Mouse (Mus musculus): ENCODE results near the gene Man2a1. TPM values are rescaled to one million over a fixed set of nuclear protein-coding genes. Genes with fewer than 3 reads are reported as not detected.

Man2a1 gene
- polyA plus RNA-seq, 1 experiment, result 1.2 TPM

DNA sequence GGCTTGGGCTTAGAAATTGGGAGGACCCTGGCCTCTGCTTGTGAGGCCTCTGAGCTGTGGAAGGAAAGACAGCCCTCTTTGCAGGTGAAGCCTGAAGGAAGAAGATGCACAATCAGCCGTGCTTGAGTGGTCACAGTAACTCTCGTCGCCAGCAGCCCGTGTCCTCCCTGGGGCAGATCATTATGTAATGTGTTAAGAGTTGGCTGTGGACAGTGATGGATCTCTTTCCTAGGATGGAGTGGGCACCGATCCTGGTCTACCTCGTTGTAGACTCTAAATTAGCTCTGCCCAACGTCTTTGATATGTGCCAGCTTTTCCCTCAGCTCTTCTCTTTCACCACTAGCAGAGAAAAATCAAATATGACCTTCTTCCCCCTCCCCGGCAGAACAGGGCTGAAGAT is 20.7 kb downstream of the Man2a1 start:
- H3K36me3 ChIP-seq (replicated peaks; ENCODE audit: low read length), result peaks cover 24% of the 10 kb centered on the region
- TF ChIP-seq FLI1 (IDR thresholded peaks at IDR 0.05; ENCODE audit: low read length), result no peak
- TF ChIP-seq GATA1 (IDR thresholded peaks at IDR 0.05; ENCODE audit: borderline replicate concordance, low read length), result no peak
- H3K4me1 ChIP-seq, result peaks cover 46% of the 10 kb centered on the region
- no peak overlapping the region for H3K4me3 ChIP-seq (replicated peaks)
- H3K27me3 ChIP-seq (replicated peaks), result no peaks in the 10 kb centered on the region
- H3K9me3 ChIP-seq, result no peaks in the 10 kb centered on the region

DNA sequence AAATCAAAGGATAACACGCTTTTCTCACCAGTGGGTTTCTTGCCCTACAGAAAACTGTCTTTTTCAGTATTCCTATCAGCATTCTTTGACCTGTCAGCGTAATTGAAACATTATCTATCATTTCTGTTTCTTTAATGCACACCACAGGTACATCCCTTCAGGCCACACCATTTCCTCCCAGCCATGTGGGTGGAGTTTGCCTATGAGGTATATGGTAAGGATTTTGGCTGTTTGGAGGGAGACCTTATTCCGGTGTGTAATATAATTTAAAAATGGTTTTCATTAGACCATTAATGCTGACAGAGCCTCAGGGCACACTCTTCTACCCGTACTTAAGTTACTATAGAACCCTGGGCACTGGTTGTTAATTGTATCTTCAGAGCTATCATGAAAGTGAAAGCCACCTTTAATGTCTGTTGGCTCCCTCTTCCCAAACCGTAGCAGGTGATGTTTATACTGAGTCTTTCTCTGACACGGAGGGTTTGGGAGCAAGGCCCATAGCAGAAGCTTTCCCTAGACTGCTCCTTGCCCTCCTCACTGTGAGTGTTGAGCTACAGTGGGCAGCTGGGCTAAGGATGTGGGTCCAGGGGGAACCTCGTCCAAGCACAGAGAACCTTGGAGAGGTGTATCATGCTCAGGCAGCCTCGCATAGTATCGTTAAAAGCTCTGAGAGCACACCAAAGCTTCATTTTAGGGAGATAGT is 21.3 kb downstream of the Man2a1 start:
- no peaks in the 10 kb centered on the region for H3K9me3 ChIP-seq
- H3K4me1 ChIP-seq, result peaks cover 42% of the 10 kb centered on the region
- H3K36me3 ChIP-seq (replicated peaks; ENCODE audit: low read length), result peaks cover 28% of the 10 kb centered on the region
- H3K27me3 ChIP-seq (replicated peaks), result no peaks in the 10 kb centered on the region
- peak overlapping the region; percentile 89 for H3K4me3 ChIP-seq (replicated peaks)
- TF ChIP-seq FLI1 (IDR thresholded peaks at IDR 0.05; ENCODE audit: low read length) (no peak), GATA1 (IDR thresholded peaks at IDR 0.05; ENCODE audit: borderline replicate concordance, low read length) (no peak)

DNA sequence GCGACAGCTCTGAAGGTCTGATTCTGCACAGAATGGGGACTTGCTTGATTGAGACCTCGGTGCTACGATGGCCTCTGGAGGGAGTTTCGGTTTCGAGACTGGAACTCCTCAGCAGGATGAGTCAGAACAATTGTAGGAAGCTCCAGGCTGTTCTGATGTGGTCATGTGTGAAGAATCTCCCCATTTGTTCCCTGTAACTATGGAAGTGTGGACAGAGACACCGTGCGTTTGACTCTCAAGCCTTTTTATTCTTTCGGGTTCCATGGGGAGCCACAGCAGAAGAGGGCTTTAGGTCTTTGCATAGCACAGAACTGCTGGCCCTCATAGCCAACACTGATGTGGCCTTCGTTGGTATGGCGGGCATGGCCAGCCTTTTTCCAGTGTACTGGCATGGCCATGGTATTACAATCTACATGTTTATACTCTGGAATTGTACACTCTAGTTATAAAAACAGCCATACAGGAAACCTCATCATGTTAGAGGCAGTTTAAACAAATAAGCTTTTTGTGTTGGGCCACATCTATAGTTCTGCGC is 21.9 kb downstream of the Man2a1 start:
- H3K4me3 ChIP-seq (replicated peaks), result peak overlapping the region; percentile 89
- H3K27me3 ChIP-seq (replicated peaks), result no peaks in the 10 kb centered on the region
- no peak for TF ChIP-seq GATA1 (IDR thresholded peaks at IDR 0.05; ENCODE audit: borderline replicate concordance, low read length)
- TF ChIP-seq FLI1 (IDR thresholded peaks at IDR 0.05; ENCODE audit: low read length), result no peak
- H3K36me3 ChIP-seq (replicated peaks; ENCODE audit: low read length), result peaks cover 34% of the 10 kb centered on the region
- H3K9me3 ChIP-seq, result no peaks in the 10 kb centered on the region
- peaks cover 42% of the 10 kb centered on the region for H3K4me1 ChIP-seq

DNA sequence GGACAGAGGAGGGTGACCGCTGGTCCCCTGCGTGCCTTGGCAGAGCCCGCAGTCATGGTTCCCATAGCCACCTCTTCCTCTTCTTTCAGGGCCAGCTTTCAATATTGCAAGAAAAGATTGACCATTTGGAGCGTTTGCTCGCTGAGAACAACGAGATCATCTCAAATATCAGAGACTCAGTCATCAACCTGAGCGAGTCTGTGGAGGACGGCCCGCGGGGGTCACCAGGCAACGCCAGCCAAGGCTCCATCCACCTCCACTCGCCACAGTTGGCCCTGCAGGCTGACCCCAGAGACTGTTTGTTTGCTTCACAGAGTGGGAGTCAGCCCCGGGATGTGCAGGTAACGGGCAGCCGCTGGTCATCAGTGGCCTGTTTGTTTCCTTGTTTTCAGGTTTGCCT is 23.9 kb downstream of the Man2a1 start:
- no peaks in the 10 kb centered on the region for H3K9me3 ChIP-seq
- H3K36me3 ChIP-seq (replicated peaks; ENCODE audit: low read length), result peaks cover 40% of the 10 kb centered on the region
- TF ChIP-seq GATA1 (IDR thresholded peaks at IDR 0.05; ENCODE audit: borderline replicate concordance, low read length) (no peak), FLI1 (IDR thresholded peaks at IDR 0.05; ENCODE audit: low read length) (no peak)
- H3K27me3 ChIP-seq (replicated peaks), result no peaks in the 10 kb centered on the region
- H3K4me3 ChIP-seq (replicated peaks), result no peak overlapping the region
- peaks cover 32% of the 10 kb centered on the region for H3K4me1 ChIP-seq

DNA sequence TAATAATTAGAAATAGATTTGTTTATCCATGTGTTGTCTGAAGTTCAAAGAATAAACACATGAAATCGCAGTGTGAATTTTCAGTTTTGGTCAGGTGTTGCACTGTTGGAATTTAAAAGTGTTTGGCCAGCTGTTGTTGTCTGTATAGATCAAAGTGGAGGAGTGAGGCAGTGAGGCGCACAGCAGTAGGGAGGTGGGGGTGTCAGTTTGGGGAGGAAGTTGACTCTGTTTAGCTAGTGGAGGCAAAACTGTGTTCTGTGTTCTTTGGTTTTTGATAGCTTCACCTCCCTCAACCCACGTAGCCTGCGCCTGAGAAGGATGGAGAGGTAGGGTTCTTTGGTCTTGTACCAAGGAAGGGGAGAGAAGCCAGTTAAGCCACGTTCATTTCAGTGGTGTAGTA is 28.3 kb downstream of the Man2a1 start:
- H3K36me3 ChIP-seq (replicated peaks; ENCODE audit: low read length), result peaks cover 66% of the 10 kb centered on the region
- H3K4me3 ChIP-seq (replicated peaks), result no peak overlapping the region
- H3K27me3 ChIP-seq (replicated peaks), result no peaks in the 10 kb centered on the region
- H3K4me1 ChIP-seq, result no peaks in the 10 kb centered on the region
- TF ChIP-seq GATA1 (IDR thresholded peaks at IDR 0.05; ENCODE audit: borderline replicate concordance, low read length), result no peak
- TF ChIP-seq FLI1 (IDR thresholded peaks at IDR 0.05; ENCODE audit: low read length), result no peak
- H3K9me3 ChIP-seq, result no peaks in the 10 kb centered on the region

DNA sequence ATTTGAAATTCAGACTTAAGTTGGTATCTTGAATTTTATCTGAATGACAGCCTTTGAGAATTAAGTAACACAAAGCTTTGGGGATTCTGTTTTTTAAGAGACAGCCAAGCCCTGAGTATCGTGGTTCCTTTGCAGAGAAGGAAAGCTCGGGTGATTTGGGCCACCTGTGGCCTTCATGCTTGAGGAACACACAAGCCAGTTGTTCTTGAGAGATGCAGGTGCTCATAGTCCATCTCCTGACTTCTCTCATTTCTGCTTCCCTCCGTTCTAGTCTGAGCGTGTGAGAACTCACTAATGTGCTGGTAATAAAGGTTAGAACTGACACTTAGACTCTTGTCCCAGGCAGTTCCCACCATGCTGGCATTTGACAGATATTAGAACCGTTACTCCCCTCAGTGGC is 28.9 kb downstream of the Man2a1 start:
- Histone ChIP-seq H3K9me3 (no peaks in the 10 kb centered on the region), H3K27me3 (replicated peaks) (no peaks in the 10 kb centered on the region), H3K4me3 (replicated peaks) (no peak overlapping the region), H3K36me3 (replicated peaks; ENCODE audit: low read length) (peaks cover 66% of the 10 kb centered on the region), H3K4me1 (no peaks in the 10 kb centered on the region)
- TF ChIP-seq FLI1 (IDR thresholded peaks at IDR 0.05; ENCODE audit: low read length), result no peak
- no peak for TF ChIP-seq GATA1 (IDR thresholded peaks at IDR 0.05; ENCODE audit: borderline replicate concordance, low read length)

DNA sequence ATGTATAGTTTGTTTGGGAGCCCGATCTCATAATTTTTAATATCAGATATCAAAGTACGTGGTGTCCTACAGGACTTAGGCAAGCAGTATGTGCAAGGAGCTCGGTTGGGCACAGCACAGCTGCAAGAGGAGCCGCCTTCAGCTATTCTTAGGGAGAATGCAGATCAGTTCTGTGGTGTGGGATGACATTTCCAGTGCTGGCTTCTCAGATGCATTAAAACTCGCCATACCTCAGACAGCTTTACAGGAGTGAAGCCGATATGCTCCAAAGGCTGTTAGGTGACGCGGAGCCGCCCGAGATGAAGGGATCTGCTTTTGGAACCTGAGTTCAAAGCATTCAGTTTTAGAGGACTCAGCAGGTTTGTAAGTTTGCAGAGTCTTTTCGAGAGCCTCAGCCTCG is 30.0 kb downstream of the Man2a1 start:
- no peak for TF ChIP-seq FLI1 (IDR thresholded peaks at IDR 0.05; ENCODE audit: low read length)
- H3K4me3 ChIP-seq (replicated peaks), result no peak overlapping the region
- H3K4me1 ChIP-seq, result no peaks in the 10 kb centered on the region
- no peaks in the 10 kb centered on the region for H3K27me3 ChIP-seq (replicated peaks)
- H3K36me3 ChIP-seq (replicated peaks; ENCODE audit: low read length), result peaks cover 64% of the 10 kb centered on the region
- no peaks in the 10 kb centered on the region for H3K9me3 ChIP-seq

DNA sequence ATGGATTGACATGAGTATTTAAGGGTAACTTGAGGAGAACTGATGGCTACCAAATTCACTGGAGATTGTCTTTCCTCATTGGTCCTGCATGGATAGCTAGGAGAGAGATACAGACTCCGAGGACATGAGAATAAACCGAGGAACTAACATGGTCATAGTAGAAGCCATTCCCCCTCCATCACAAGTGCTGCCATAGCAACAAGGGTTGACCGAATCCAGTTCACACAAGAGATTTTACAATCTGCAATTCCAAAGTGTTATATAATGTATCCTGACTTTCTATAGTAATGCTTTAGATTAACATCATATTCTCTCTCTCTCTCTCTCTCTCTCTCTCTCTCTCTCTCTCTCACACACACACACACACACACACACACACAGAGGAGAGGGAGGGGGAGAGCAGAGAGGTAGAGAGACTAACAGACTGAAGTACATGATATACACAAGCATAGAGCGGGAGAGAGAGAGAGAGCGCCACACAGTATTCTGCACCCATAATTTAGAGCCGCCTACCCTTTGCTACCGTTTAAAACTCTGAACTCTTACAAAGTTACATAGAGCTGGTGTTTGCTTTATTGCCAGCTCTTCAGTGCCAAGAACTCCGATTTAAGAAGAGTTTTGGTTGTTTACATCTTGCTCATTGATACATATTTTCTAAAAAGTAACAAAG is 37.5 kb downstream of the Man2a1 start:
- H3K4me3 ChIP-seq (replicated peaks), result no peak overlapping the region
- H3K36me3 ChIP-seq (replicated peaks; ENCODE audit: low read length), result peaks cover 47% of the 10 kb centered on the region
- no peaks in the 10 kb centered on the region for H3K27me3 ChIP-seq (replicated peaks)
- H3K4me1 ChIP-seq, result peaks cover 20% of the 10 kb centered on the region
- TF ChIP-seq FLI1 (IDR thresholded peaks at IDR 0.05; ENCODE audit: low read length) (no peak), GATA1 (IDR thresholded peaks at IDR 0.05; ENCODE audit: borderline replicate concordance, low read length) (no peak)
- H3K9me3 ChIP-seq, result no peaks in the 10 kb centered on the region

DNA sequence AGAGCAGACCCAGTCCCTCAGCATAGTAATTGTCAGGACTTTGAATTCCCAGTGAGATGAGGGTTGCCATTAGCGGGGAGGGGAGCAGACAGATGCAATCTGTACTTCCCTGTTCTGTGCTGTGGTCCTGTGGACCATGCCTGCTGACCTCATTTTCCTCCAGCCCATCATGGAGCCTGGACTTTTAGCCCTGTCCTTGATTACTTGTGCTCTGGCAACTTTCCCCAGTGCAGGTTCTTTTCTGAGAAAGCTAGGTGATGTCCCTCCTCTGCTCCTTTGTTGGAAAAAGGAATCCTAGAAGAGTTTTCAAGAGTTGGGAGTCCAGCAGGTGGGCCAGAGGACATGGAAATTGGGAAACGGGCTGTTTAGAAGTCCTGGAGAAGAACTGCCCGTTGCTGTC is 40.8 kb downstream of the Man2a1 start:
- Histone ChIP-seq H3K36me3 (replicated peaks; ENCODE audit: low read length) (peaks cover 37% of the 10 kb centered on the region), H3K9me3 (no peaks in the 10 kb centered on the region), H3K4me1 (peaks cover 40% of the 10 kb centered on the region), H3K4me3 (replicated peaks) (no peak overlapping the region), H3K27me3 (replicated peaks) (no peaks in the 10 kb centered on the region)
- TF ChIP-seq FLI1 (IDR thresholded peaks at IDR 0.05; ENCODE audit: low read length), result no peak
- no peak for TF ChIP-seq GATA1 (IDR thresholded peaks at IDR 0.05; ENCODE audit: borderline replicate concordance, low read length)

DNA sequence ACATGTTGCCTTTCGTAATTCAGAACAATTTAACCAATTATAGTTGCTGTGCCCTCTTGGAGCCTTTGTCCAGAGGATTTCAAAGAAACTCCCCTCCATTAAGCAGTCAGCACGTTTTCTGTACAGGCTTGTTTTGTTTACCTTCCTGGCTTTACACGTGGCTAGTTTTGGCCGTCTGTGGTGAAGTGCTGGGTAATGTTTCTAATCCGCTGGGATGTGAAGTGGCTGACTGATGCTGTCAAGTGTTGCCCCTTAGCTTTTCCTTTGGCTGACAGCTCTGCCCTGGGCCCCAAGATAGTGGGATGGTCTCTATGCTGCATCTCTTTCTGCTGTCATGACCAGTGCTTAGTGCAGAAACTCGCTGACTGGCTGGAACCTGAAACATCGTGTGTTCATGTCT is 43.1 kb downstream of the Man2a1 start:
- Histone ChIP-seq H3K27me3 (replicated peaks) (no peaks in the 10 kb centered on the region), H3K36me3 (replicated peaks; ENCODE audit: low read length) (peaks cover 33% of the 10 kb centered on the region), H3K4me3 (replicated peaks) (peak overlapping the region; percentile 31), H3K9me3 (no peaks in the 10 kb centered on the region), H3K4me1 (peaks cover 40% of the 10 kb centered on the region)
- TF ChIP-seq GATA1 (IDR thresholded peaks at IDR 0.05; ENCODE audit: borderline replicate concordance, low read length) (no peak), FLI1 (IDR thresholded peaks at IDR 0.05; ENCODE audit: low read length) (no peak)

Data from megakaryocyte, embryonic 14.5 days (primary cell).